9 mouse cellular contexts compared by ENCODE assay signal in the genomic region with DNA sequence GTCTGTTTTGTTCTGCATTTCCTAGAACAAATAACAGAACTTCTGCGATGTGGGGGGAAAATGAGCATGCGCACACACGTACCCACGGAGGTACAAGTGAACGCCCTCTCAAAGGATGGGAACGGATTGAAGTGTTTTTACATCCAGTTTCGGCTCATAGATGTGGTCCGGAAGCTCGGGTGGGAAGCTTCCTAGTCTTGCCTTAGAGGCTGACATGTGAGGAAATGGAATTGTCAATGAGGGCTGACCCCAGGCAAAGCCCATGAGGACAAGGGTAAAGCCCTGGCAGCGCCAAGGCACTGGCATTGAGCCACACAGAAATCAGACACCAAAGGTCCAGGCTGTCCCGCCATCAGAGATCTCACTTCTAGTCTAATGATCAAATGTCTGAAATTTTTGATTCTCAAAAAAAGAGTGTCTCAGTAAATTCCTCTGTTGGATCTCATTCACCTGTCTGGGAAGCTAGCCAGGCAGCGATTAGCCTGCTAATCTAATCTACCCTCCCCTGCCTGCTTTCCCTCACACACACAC.
DNase-seq lines count a peak whose midpoint lies in the region; ATAC-seq and TF ChIP-seq lines count a peak whose summit lies in the region.
"Had no signal": no experiment of that assay in that cellular context is flagged by ENCODE, and none has a peak within 500 bp of the region (broad histone marks: within the 10 kb centered on the region; RNA-seq: fewer than 3 reads in every experiment).

No protein-coding gene starts in this region.

- peak; percentile 8 for DNase-seq in liver, adult 2 months (ENCODE audit: extremely low read depth, low read depth, low spot score)
- DNase-seq in liver, postnatal 0 days = no peak
- DNase-seq in embryonic facial prominence, embryonic 14.5 days (ENCODE audit: low spot score) = peak; percentile 76
- DNase-seq in hindbrain, embryonic 10.5 days (ENCODE audit: low spot score) = no peak
- DNase-seq in left cerebral cortex, adult 2 months (ENCODE audit: extremely low spot score in 1 of 2, low spot score in 2 of 2) = peak; percentile 24 to 34
- peak; percentile 49 for DNase-seq in testis, postnatal 10 days (ENCODE audit: low spot score)
- DNase-seq in urinary bladder, adult 2 months (ENCODE audit: low spot score) = no peak
- DNase-seq in spleen, postnatal 36 days (ENCODE audit: low spot score in 2 of 2) = no peak

- H3K79me2 ChIP-seq in liver, adult 2 months (ENCODE audit: control insufficient read depth, insufficient read depth, low read length) = no peaks in the 10 kb centered on the region

- no peak overlapping the region for H3K4me3 ChIP-seq in liver, adult 2 months (ENCODE audit: insufficient read depth, low read depth, low read length)
- no peak overlapping the region for H3K4me3 ChIP-seq in liver, postnatal 0 days (ENCODE audit: low read depth, low read length)
- H3K4me3 ChIP-seq in embryonic facial prominence, embryonic 14.5 days (ENCODE audit: low read depth, low read length) = no peak overlapping the region
- H3K4me3 ChIP-seq in hindbrain, embryonic 10.5 days = no peak overlapping the region
- H3K4me3 ChIP-seq in left cerebral cortex, adult 2 months = peak overlapping the region; percentile 21; the same call in 1 of the 2 replicates
- H3K4me3 ChIP-seq: megakaryocyte, embryonic 14.5 days had no signal

- TF ChIP-seq POLR2A in liver, adult 2 months (IDR thresholded peaks at IDR 0.05; ENCODE audit: extremely low read depth, insufficient read depth, low read length) = no peak

- no peaks in the 10 kb centered on the region for H3K9me3 ChIP-seq in liver, postnatal 0 days (ENCODE audit: low read length)
- no peaks in the 10 kb centered on the region for H3K9me3 ChIP-seq in embryonic facial prominence, embryonic 14.5 days (ENCODE audit: control insufficient read depth, low read length)
- no peaks in the 10 kb centered on the region for H3K9me3 ChIP-seq in hindbrain, embryonic 10.5 days

- H3K27ac ChIP-seq in liver, adult 2 months (replicated peaks; ENCODE audit: insufficient read depth, low read depth, low read length) = no peak overlapping the region
- H3K27ac ChIP-seq in liver, postnatal 0 days (ENCODE audit: low read depth) = no peak overlapping the region
- peak overlapping the region; percentile 39 for H3K27ac ChIP-seq in embryonic facial prominence, embryonic 14.5 days (replicated peaks; ENCODE audit: low read depth, low read length)
- H3K27ac ChIP-seq in hindbrain, embryonic 10.5 days = peak overlapping the region; percentile 69; the same call in 1 of the 2 replicates
- no peak overlapping the region; the same call in 1 of the 2 replicates for H3K27ac ChIP-seq in left cerebral cortex, adult 2 months

- no peaks in the 10 kb centered on the region for H3K4me1 ChIP-seq in liver, adult 2 months (ENCODE audit: control insufficient read depth, insufficient read depth, low read length)
- H3K4me1 ChIP-seq in liver, postnatal 0 days (ENCODE audit: insufficient read depth) = no peaks in the 10 kb centered on the region
- H3K4me1 ChIP-seq in embryonic facial prominence, embryonic 14.5 days (ENCODE audit: control insufficient read depth, insufficient read depth, low read length) = peaks cover 13% of the 10 kb centered on the region
- H3K4me1 ChIP-seq in hindbrain, embryonic 10.5 days (replicated peaks) = peaks cover 24% of the 10 kb centered on the region

- H3K4me2 ChIP-seq in liver, postnatal 0 days (ENCODE audit: low read depth, low read length) = no peak overlapping the region
- peak overlapping the region; percentile 34 for H3K4me2 ChIP-seq in embryonic facial prominence, embryonic 14.5 days (ENCODE audit: low read depth, low read length)

- ATAC-seq in liver, postnatal 0 days = no peak
- peak; percentile 47 for ATAC-seq in embryonic facial prominence, embryonic 14.5 days (ENCODE audit: low read depth)

- intact Hi-C loops in left cerebral cortex, adult 2 months (cut with DNase I) = no loop called here

- no peak overlapping the region for H3K9ac ChIP-seq in liver, adult 2 months (ENCODE audit: low read depth, low read length)
- H3K9ac ChIP-seq in liver, postnatal 0 days (replicated peaks) = no peak overlapping the region
- no peak overlapping the region for H3K9ac ChIP-seq in embryonic facial prominence, embryonic 14.5 days (ENCODE audit: low read depth, low read length)

- no peak for TF ChIP-seq EP300 in liver, postnatal 0 days (IDR thresholded peaks at IDR 0.05; ENCODE audit: low read depth)

- 63% methylated on average over 12 of the region's 12 CpGs for WGBS in liver, adult 2 months
- WGBS in liver, postnatal 0 days (ENCODE audit: insufficient replicate concordance) = 73% methylated on average over 12 of the region's 12 CpGs
- WGBS in embryonic facial prominence, embryonic 14.5 days = 36% methylated on average over 12 of the region's 12 CpGs
- 59% methylated on average over 12 of the region's 12 CpGs for WGBS in hindbrain, embryonic 10.5 days

- no peaks in the 10 kb centered on the region for H3K27me3 ChIP-seq in liver, adult 2 months (ENCODE audit: control insufficient read depth, insufficient read depth, low read length)
- no peaks in the 10 kb centered on the region for H3K27me3 ChIP-seq in liver, postnatal 0 days (ENCODE audit: insufficient read depth, low read length)
- no peaks in the 10 kb centered on the region for H3K27me3 ChIP-seq in embryonic facial prominence, embryonic 14.5 days (replicated peaks; ENCODE audit: control insufficient read depth, insufficient read depth, low read length)
- H3K27me3 ChIP-seq in hindbrain, embryonic 10.5 days (ENCODE audit: insufficient read depth, poor library complexity, severe bottlenecking) = peaks cover 4% of the 10 kb centered on the region; the same call in 1 of the 2 replicates
- H3K27me3 ChIP-seq: megakaryocyte, embryonic 14.5 days had no signal

- TF ChIP-seq CTCF in liver, adult 2 months (IDR thresholded peaks at IDR 0.05; ENCODE audit: low read depth, low read length) = no peak
- TF ChIP-seq CTCF in liver, postnatal 0 days (IDR thresholded peaks at IDR 0.05; ENCODE audit: low read depth) = no peak
- no peak for TF ChIP-seq CTCF in left cerebral cortex, adult 2 months (IDR thresholded peaks at IDR 0.05)

- no peaks in the 10 kb centered on the region for H3K36me3 ChIP-seq in liver, adult 2 months (ENCODE audit: control insufficient read depth, insufficient read depth, low read length)
- H3K36me3 ChIP-seq in liver, postnatal 0 days (replicated peaks; ENCODE audit: insufficient read depth, low read length) = no peaks in the 10 kb centered on the region
- H3K36me3 ChIP-seq in embryonic facial prominence, embryonic 14.5 days (ENCODE audit: control insufficient read depth, insufficient read depth, low read length) = no peaks in the 10 kb centered on the region
- no peaks in the 10 kb centered on the region for H3K36me3 ChIP-seq in hindbrain, embryonic 10.5 days

Comparison
In these comparisons a context has a peak if more than half of its experiments do, and no peak if none do; other contexts are left out.
1. DNase-seq: peak in liver, adult 2 months (single experiment), embryonic facial prominence, embryonic 14.5 days (single experiment), left cerebral cortex, adult 2 months (2 of 2) and testis, postnatal 10 days (single experiment); none in liver, postnatal 0 days (single experiment), hindbrain, embryonic 10.5 days (single experiment), urinary bladder, adult 2 months (single experiment) and spleen, postnatal 36 days (0 of 2).
2. H3K27ac ChIP-seq: peak in embryonic facial prominence, embryonic 14.5 days (single experiment) and hindbrain, embryonic 10.5 days (single experiment); none in liver, adult 2 months (single experiment), liver, postnatal 0 days (single experiment) and left cerebral cortex, adult 2 months (single experiment).